In the genomic region with DNA sequence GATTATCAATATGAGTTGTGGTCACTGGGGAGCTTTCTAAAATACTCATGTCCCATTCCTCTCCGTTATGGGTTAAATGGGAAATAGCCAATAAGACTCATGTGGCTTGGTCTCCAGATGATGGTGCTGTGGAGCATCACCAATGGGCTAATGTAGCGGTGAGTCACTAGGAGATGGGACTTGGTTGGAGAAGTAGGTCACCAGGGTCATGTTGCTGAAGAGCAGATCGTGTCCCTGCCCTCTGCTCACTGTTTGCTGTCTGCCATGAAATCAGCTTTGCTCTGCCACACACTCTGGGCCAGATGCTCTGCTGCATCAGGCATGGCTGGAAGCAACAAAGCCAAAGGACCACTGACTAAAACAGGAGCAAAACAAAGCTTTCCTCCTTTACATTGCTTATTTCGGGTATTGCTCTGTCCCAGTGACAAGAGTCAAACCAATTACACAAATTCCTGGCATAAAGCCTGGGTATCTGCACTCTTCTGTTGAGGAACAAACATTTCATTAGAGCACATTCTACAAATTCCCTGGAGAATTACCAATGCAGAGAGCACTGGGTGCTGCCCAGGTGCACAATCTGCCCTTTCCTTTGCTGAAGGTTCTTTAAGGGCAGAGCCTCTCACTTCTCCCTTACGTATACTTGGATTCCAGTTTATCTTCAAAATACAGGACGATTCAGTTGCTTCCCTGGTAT, we compare ENCODE assay signal across 12 mouse cellular contexts. TPM values are rescaled to one million over a fixed set of nuclear protein-coding genes. Genes with fewer than 3 reads are reported as not detected.
DNase-seq lines count a peak whose midpoint lies in the region; ATAC-seq and TF ChIP-seq lines count a peak whose summit lies in the region.
"Had no signal": no experiment of that assay in that cellular context is flagged by ENCODE, and none has a peak within 500 bp of the region (broad histone marks: within the 10 kb centered on the region; RNA-seq: fewer than 3 reads in every experiment).

No protein-coding gene starts in this region.

- peak; percentile 83 for TF ChIP-seq EP300 in lung, postnatal 0 days (IDR thresholded peaks at IDR 0.05)

- in situ Hi-C loops in Patski (cut with MboI; ENCODE audit: low pct_unique_long_range_greater_than_20kb): no loop called here

- POLR2A ChIA-PET in Patski (lab: Charles Lee): no interaction called here

- TF ChIP-seq CTCF in Patski (IDR thresholded peaks at IDR 0.05): peak; percentile 42
- peak; percentile 49 for TF ChIP-seq CTCF in lung, postnatal 0 days (IDR thresholded peaks at IDR 0.05)

- no peak for ATAC-seq in kidney, embryonic 15.5 days (replicated peaks; ENCODE audit: low FRiP score)
- no peak for ATAC-seq in Patski
- peak; percentile 86 for ATAC-seq in lung, postnatal 0 days

- no peak overlapping the region for H3K9ac ChIP-seq in kidney, embryonic 15.5 days
- H3K9ac ChIP-seq in lung, postnatal 0 days (replicated peaks; ENCODE audit: low read depth): no peak overlapping the region
- H3K9ac ChIP-seq: heart, embryonic 13.5 days; limb, embryonic 12.5 days; neural tube, embryonic 15.5 days had no signal

- 0 out of 2 replicates have a peak, but pooled peaks cover 7% of the 10 kb centered on the region for H3K36me3 ChIP-seq in kidney, embryonic 15.5 days
- no peaks in the 10 kb centered on the region for H3K36me3 ChIP-seq in lung, postnatal 0 days (ENCODE audit: insufficient read depth, low read length)

- no peaks in the 10 kb centered on the region for H3K27me3 ChIP-seq in kidney, embryonic 15.5 days
- H3K27me3 ChIP-seq in Patski: no peaks in the 10 kb centered on the region
- no peaks in the 10 kb centered on the region for H3K27me3 ChIP-seq in lung, postnatal 0 days (replicated peaks; ENCODE audit: insufficient read depth, low read length)
- H3K27me3 ChIP-seq: heart, embryonic 13.5 days; limb, embryonic 12.5 days; neural tube, embryonic 15.5 days had no signal

- no peak overlapping the region for H3K27ac ChIP-seq in kidney, embryonic 15.5 days
- H3K27ac ChIP-seq in lung, postnatal 0 days (ENCODE audit: low read length): peak overlapping the region; percentile 57; the same call in 1 of the 2 replicates
- H3K27ac ChIP-seq: heart, embryonic 13.5 days; limb, embryonic 12.5 days; neural tube, embryonic 15.5 days had no signal

- DNase-seq in kidney, adult 11 months: peak; percentile 46
- no peak for DNase-seq in Patski (ENCODE audit: low read depth, low spot score)
- peak; percentile 51 for DNase-seq in adrenal gland, postnatal 14 days
- peak; percentile 63 for DNase-seq in lung, postnatal 0 days (ENCODE audit: low spot score)
- no peak for DNase-seq in spleen, adult 12 weeks (ENCODE audit: low spot score)
- no peak for DNase-seq in thymus, postnatal 14 days

- WGBS in kidney, embryonic 15.5 days: 85% methylated on average over 6 of the region's 6 CpGs
- WGBS in lung, postnatal 0 days: 48% methylated on average over 6 of the region's 6 CpGs

- no peak overlapping the region for H3K4me3 ChIP-seq in kidney, embryonic 15.5 days (replicated peaks)
- no peak overlapping the region for H3K4me3 ChIP-seq in lung, postnatal 0 days (ENCODE audit: low read depth, low read length)
- H3K4me3 ChIP-seq: heart, embryonic 13.5 days; limb, embryonic 12.5 days; neural tube, embryonic 15.5 days had no signal

- no peak overlapping the region for H3K4me2 ChIP-seq in kidney, embryonic 15.5 days
- H3K4me2 ChIP-seq in lung, postnatal 0 days (replicated peaks; ENCODE audit: low read depth, low read length): no peak overlapping the region
- H3K4me2 ChIP-seq: heart, embryonic 13.5 days; limb, embryonic 12.5 days; midbrain, embryonic 11.5 days; neural tube, embryonic 15.5 days had no signal

- CTCF ChIA-PET in Patski (lab: Charles Lee): no interaction called here

- no peaks in the 10 kb centered on the region for H3K4me1 ChIP-seq in kidney, embryonic 15.5 days
- no peaks in the 10 kb centered on the region for H3K4me1 ChIP-seq in lung, postnatal 0 days (ENCODE audit: insufficient read depth, low read depth, low read length)
- H3K4me1 ChIP-seq: limb, embryonic 12.5 days; neural tube, embryonic 15.5 days had no signal

- no peaks in the 10 kb centered on the region for H3K9me3 ChIP-seq in kidney, embryonic 15.5 days (replicated peaks)
- no peaks in the 10 kb centered on the region for H3K9me3 ChIP-seq in lung, postnatal 0 days (ENCODE audit: low read length)
- H3K9me3 ChIP-seq: G1E; heart, embryonic 13.5 days; limb, embryonic 12.5 days; neural tube, embryonic 15.5 days had no signal

RNA-seq across cellular contexts. Expression of a gene that starts 58.8 kb away (rescaled TPM):
- polyA plus RNA-seq in kidney, embryonic 15.5 days (2015; fragmentation: Nextera tagmentation; extraction: Ambion mirVana): 23.7 and 31.0 TPM in 2 replicates
- polyA plus RNA-seq in Patski (2021): 22.0 TPM
- total RNA-seq in adrenal gland, postnatal 14 days (2021): 18.1 and 20.1 TPM in 2 replicates
- 25.8 and 29.5 TPM in 2 replicates for polyA plus RNA-seq in lung, postnatal 0 days (2015; fragmentation: Nextera tagmentation; extraction: Ambion mirVana)

RNA-seq across cellular contexts. Expression of a gene that starts 59.1 kb away (rescaled TPM):
- polyA plus RNA-seq in kidney, embryonic 15.5 days (2015; fragmentation: Nextera tagmentation; extraction: Ambion mirVana): 5.1 and 6.3 TPM in 2 replicates
- 38.3 TPM for polyA plus RNA-seq in Patski (2021)
- 18.3 and 18.6 TPM in 2 replicates for total RNA-seq in adrenal gland, postnatal 14 days (2021)
- 34.5 and 35.2 TPM in 2 replicates for polyA plus RNA-seq in lung, postnatal 0 days (2015; fragmentation: Nextera tagmentation; extraction: Ambion mirVana)

Comparison
In these comparisons a context has a peak if more than half of its experiments do, and no peak if none do; other contexts are left out.
1. DNase-seq: peak in kidney, adult 11 months (single experiment), adrenal gland, postnatal 14 days (single experiment) and lung, postnatal 0 days (single experiment); none in Patski (single experiment), spleen, adult 12 weeks (single experiment) and thymus, postnatal 14 days (single experiment).